Mouse (Mus musculus) heart, adult 2 months (tissue): Measurements from ENCODE around the gene Gucy1b1.

ENCODE experiments used
- CTCF ChIP-seq: fragments of 200-600 bp; IDR thresholded peaks from 2 replicates; pipeline ENCODE4 v1.8.1; 2022; ENCODE audit warnings: antibody characterized with exemption, mild to moderate bottlenecking, moderate library complexity
- POLR2A ChIP-seq: fragments of 200-500 bp; IDR thresholded peaks from 2 replicates; pipeline ENCODE4 v1.6.1; 2011; ENCODE audit warnings: mild to moderate bottlenecking, low read depth, low read length, control low read depth; ENCODE audit not compliant: insufficient read depth

- TF ChIP-seq POLR2A (no peak), CTCF (no peak)
Measured at GRCm38 (mm10) chr3:82096801-82097200, 22.3 kb upstream of the Gucy1b1 start.
